Mouse (Mus musculus): ENCODE results near the gene Catsperd. TPM values are rescaled to one million over a fixed set of nuclear protein-coding genes. Genes with fewer than 3 reads are reported as not detected.
A peak's percentile ranks its signal among the peaks of the same experiment; 100 is the strongest.

The Catsperd gene
- total RNA-seq, 2 experiments from 2014 or later: 1.1 to 1.8 TPM

GRCm38 (mm10) chr17:56654771-56655170 lies 26.8 kb downstream of the Catsperd start:
- TF ChIP-seq CTCF (conservative IDR thresholded peaks at IDR 0.05): no peak
- Histone ChIP-seq H3K27ac (no peak overlapping the region), H3K4me3 (no peak overlapping the region)
- DNase-seq (ENCODE audit: low spot score in 2 of 2): no peak

- Histone ChIP-seq H3K27ac (no peak overlapping the region), H3K4me3 (no peak overlapping the region)
- TF ChIP-seq CTCF (conservative IDR thresholded peaks at IDR 0.05): no peak
- no peak for DNase-seq (ENCODE audit: low spot score in 2 of 2)
Observed at GRCm38 (mm10) chr17:56655311-56655710, 27.4 kb downstream of the Catsperd start.

- H3K27ac ChIP-seq: no peak overlapping the region
- no peak for TF ChIP-seq CTCF (conservative IDR thresholded peaks at IDR 0.05)
- DNase-seq (ENCODE audit: low spot score in 2 of 2): no peak
- H3K4me3 ChIP-seq: no peak overlapping the region
Observed at GRCm38 (mm10) chr17:56656171-56656570, 28.2 kb downstream of the Catsperd start.

GRCm38 (mm10) chr17:56663659-56664058 lies 35.7 kb downstream of the Catsperd start:
- no peak for DNase-seq (ENCODE audit: low spot score in 2 of 2)
- no peak overlapping the region for H3K27ac ChIP-seq
- no peak overlapping the region for H3K4me3 ChIP-seq
- no peak for TF ChIP-seq CTCF (conservative IDR thresholded peaks at IDR 0.05)

GRCm38 (mm10) chr17:56664333-56664732 lies 36.4 kb downstream of the Catsperd start:
- no peak for TF ChIP-seq CTCF (conservative IDR thresholded peaks at IDR 0.05)
- no peak for DNase-seq (ENCODE audit: low spot score in 2 of 2)
- Histone ChIP-seq H3K4me3 (no peak overlapping the region), H3K27ac (no peak overlapping the region)

GRCm38 (mm10) chr17:56666384-56666783 lies 38.4 kb downstream of the Catsperd start:
- Histone ChIP-seq H3K27ac (no peak overlapping the region), H3K4me3 (no peak overlapping the region)
- no peak for TF ChIP-seq CTCF (conservative IDR thresholded peaks at IDR 0.05)
- DNase-seq (ENCODE audit: low spot score in 2 of 2): no peak

GRCm38 (mm10) chr17:56667591-56667990 lies 39.6 kb downstream of the Catsperd start:
- Histone ChIP-seq H3K4me3 (no peak overlapping the region), H3K27ac (no peak overlapping the region)
- no peak for DNase-seq (ENCODE audit: low spot score in 2 of 2)
- TF ChIP-seq CTCF (conservative IDR thresholded peaks at IDR 0.05): no peak

- peak; percentile 95 for TF ChIP-seq CTCF (conservative IDR thresholded peaks at IDR 0.05)
- Histone ChIP-seq H3K4me3 (peak overlapping the region; percentile 70), H3K27ac (peak overlapping the region; percentile 70)
Observed at GRCm38 (mm10) chr17:56668384-56669144, 40.6 kb downstream of the Catsperd start.

GRCm38 (mm10) chr17:56669766-56670165 lies 41.8 kb downstream of the Catsperd start:
- DNase-seq (ENCODE audit: low spot score in 2 of 2): no peak
- TF ChIP-seq CTCF (conservative IDR thresholded peaks at IDR 0.05): no peak
- Histone ChIP-seq H3K27ac (no peak overlapping the region), H3K4me3 (no peak overlapping the region)

More at GRCm38 (mm10) chr17:56668384-56669144, 40.6 kb downstream of the Catsperd start:
- peak; percentile 81 to 90 for DNase-seq (ENCODE audit: low spot score in 2 of 2)

- TF ChIP-seq CTCF (conservative IDR thresholded peaks at IDR 0.05): no peak
- Histone ChIP-seq H3K4me3 (peak within 1 kb of the TSS; percentile 93), H3K27ac (peak within 1 kb of the TSS; percentile 96)
- peak; percentile 99 for DNase-seq (ENCODE audit: low spot score in 2 of 2)
Observed at GRCm38 (mm10) chr17:56672941-56673646, 45.2 kb downstream of the Catsperd start, which contains the start of gene Ranbp3. TSS of gene Ranbp3 (plus strand) at chr17:56673294.

GRCm38 (mm10) chr17:56673647-56674416 lies 45.9 kb downstream of the Catsperd start:
- Histone ChIP-seq H3K27ac (peak overlapping the region; percentile 96), H3K4me3 (peak overlapping the region; percentile 93)
- DNase-seq (ENCODE audit: low spot score in 2 of 2): no peak
- no peak for TF ChIP-seq CTCF (conservative IDR thresholded peaks at IDR 0.05)

- DNase-seq (ENCODE audit: low spot score in 2 of 2): no peak
- H3K27ac ChIP-seq: 0 out of 2 replicates have a peak overlapping the region, but pooled peaks have one; percentile 1
- H3K4me3 ChIP-seq: no peak overlapping the region
- TF ChIP-seq CTCF (conservative IDR thresholded peaks at IDR 0.05): no peak
Observed at GRCm38 (mm10) chr17:56681791-56682190, 53.8 kb downstream of the Catsperd start.

- Histone ChIP-seq H3K4me3 (no peak overlapping the region), H3K27ac (no peak overlapping the region)
- no peak for DNase-seq (ENCODE audit: low spot score in 2 of 2)
- no peak for TF ChIP-seq CTCF (conservative IDR thresholded peaks at IDR 0.05)
Observed at GRCm38 (mm10) chr17:56682880-56683279, 54.9 kb downstream of the Catsperd start.
